Mouse (Mus musculus): ENCODE measurements at regions not wholly inside any gene's neighbourhood (a gene's known extent, or its start where the extent isn't known, plus 50 kb on each side); places are given as distances from the start of the nearest gene placed in this dataset.

DNA sequence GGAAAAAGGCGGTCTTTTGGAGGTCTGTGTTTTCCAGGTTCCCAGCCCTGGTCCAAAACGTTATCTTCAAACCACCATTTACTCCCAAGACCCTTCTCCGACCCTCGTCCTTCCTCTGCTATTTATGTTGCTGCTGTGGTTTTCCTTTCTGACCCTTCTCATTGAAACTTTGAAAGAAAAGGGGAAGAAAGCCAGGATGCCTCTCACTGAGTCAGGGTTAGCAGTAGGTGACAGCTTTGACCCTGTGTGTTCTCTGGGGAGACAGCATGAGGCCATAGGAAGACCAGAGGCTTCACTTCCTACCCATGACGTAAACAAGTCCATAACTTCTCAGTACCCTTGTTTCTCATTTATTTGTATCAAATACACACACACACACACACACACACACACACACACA lies 166.1 kb downstream of the Gsdmc2 start:
- TF ChIP-seq MAFK (IDR thresholded peaks at IDR 0.05; ENCODE audit: insufficient read depth, low read depth, low read length) (no peak), HCFC1 (IDR thresholded peaks at IDR 0.05; ENCODE audit: borderline replicate concordance, insufficient read depth, low read length) (no peak)

All from ES-E14 (cell line).